Mouse (Mus musculus): ENCODE data around the gene Clba1.

- TF ChIP-seq POLR2A (IDR thresholded peaks at IDR 0.05; ENCODE audit: low read depth, low read length) (no peak), CTCF (conservative IDR thresholded peaks at IDR 0.05; ENCODE audit: insufficient read depth, insufficient read length, low read depth, low read length) (no peak)
Measured at GRCm38 (mm10) chr12:112764991-112765390, 43.7 kb upstream of the Clba1 start.
